ENCODE assay signal across 11 mouse cellular contexts in genomic region chr9:121350601-121351000, GRCm38 (mm10). TPM values are rescaled to one million over a fixed set of nuclear protein-coding genes. Genes with fewer than 3 reads are reported as not detected.
A peak's percentile ranks its signal among the peaks of the same experiment; 100 is the strongest.
DNase-seq lines count a peak whose midpoint lies in the region; ATAC-seq and TF ChIP-seq lines count a peak whose summit lies in the region.
"Had no signal": no experiment of that assay in that cellular context is flagged by ENCODE, and none has a peak within 500 bp of the region (broad histone marks: within the 10 kb centered on the region; RNA-seq: fewer than 3 reads in every experiment).

No protein-coding gene starts in this region.

- no peak for TF ChIP-seq CTCF in heart, postnatal 0 days (IDR thresholded peaks at IDR 0.05; ENCODE audit: low read depth)
- no peak for TF ChIP-seq CTCF in stomach, postnatal 0 days (IDR thresholded peaks at IDR 0.05; ENCODE audit: low read depth)

- no peak for ATAC-seq in midbrain, embryonic 12.5 days (ENCODE audit: low FRiP score, low read depth)
- ATAC-seq in midbrain, embryonic 15.5 days (replicated peaks) = no peak
- ATAC-seq in heart, postnatal 0 days (ENCODE audit: insufficient read depth, low read depth) = peak; percentile 12; the same call in 1 of the 2 replicates
- no peak for ATAC-seq in stomach, postnatal 0 days (ENCODE audit: low FRiP score, low TSS enrichment)
- ATAC-seq: CD4-positive, CD25-positive, alpha-beta regulatory T cell, adult 4 months had no signal

- 49% methylated on average over 2 of the region's 3 CpGs for WGBS in heart, embryonic 10.5 days
- WGBS in midbrain, embryonic 12.5 days = 34% methylated on average over 3 of the region's 3 CpGs
- 36% methylated on average over 3 of the region's 3 CpGs for WGBS in midbrain, embryonic 15.5 days
- 28% methylated on average over 3 of the region's 3 CpGs for WGBS in heart, postnatal 0 days
- WGBS in stomach, postnatal 0 days = 33% methylated on average over 3 of the region's 3 CpGs

- no peak for DNase-seq in heart, embryonic 10.5 days (ENCODE audit: low spot score)
- DNase-seq in heart, postnatal 10 days = no peak
- no peak for DNase-seq in heart, postnatal 0 days (ENCODE audit: low spot score)
- no peak for DNase-seq in stomach, postnatal 0 days (ENCODE audit: low spot score)
- DNase-seq in spleen, postnatal 36 days (ENCODE audit: low spot score in 2 of 2) = no peak
- DNase-seq in adrenal gland, postnatal 4 days (ENCODE audit: low spot score in 2 of 2) = no peak
- DNase-seq: adrenal gland, postnatal 10 days; gastrocnemius, postnatal 10 days had no signal

- peak overlapping the region; percentile 69 for H3K27ac ChIP-seq in heart, embryonic 10.5 days
- 0 out of 2 replicates have a peak overlapping the region, but pooled peaks have one; percentile 15 for H3K27ac ChIP-seq in midbrain, embryonic 12.5 days (replicated peaks)
- no peak overlapping the region for H3K27ac ChIP-seq in midbrain, embryonic 15.5 days
- peak overlapping the region; percentile 83 for H3K27ac ChIP-seq in heart, postnatal 0 days (ENCODE audit: low read depth)
- H3K27ac ChIP-seq in stomach, postnatal 0 days (replicated peaks) = peak overlapping the region; percentile 80

- no peaks in the 10 kb centered on the region for H3K9me3 ChIP-seq in heart, embryonic 10.5 days
- H3K9me3 ChIP-seq in midbrain, embryonic 12.5 days = no peaks in the 10 kb centered on the region
- H3K9me3 ChIP-seq in midbrain, embryonic 15.5 days = no peaks in the 10 kb centered on the region
- H3K9me3 ChIP-seq in heart, postnatal 0 days (replicated peaks; ENCODE audit: control insufficient read depth, low read length) = no peaks in the 10 kb centered on the region
- no peaks in the 10 kb centered on the region for H3K9me3 ChIP-seq in stomach, postnatal 0 days (ENCODE audit: control insufficient read depth, low read length)

- no peak overlapping the region for H3K4me3 ChIP-seq in heart, embryonic 10.5 days
- H3K4me3 ChIP-seq in midbrain, embryonic 12.5 days = no peak overlapping the region
- H3K4me3 ChIP-seq in midbrain, embryonic 15.5 days = no peak overlapping the region
- no peak overlapping the region for H3K4me3 ChIP-seq in heart, postnatal 0 days (ENCODE audit: low read depth, low read length)
- H3K4me3 ChIP-seq in stomach, postnatal 0 days (ENCODE audit: low read depth, low read length) = no peak overlapping the region

- no peaks in the 10 kb centered on the region for H3K27me3 ChIP-seq in heart, embryonic 10.5 days (ENCODE audit: insufficient read depth, poor library complexity, severe bottlenecking)
- no peaks in the 10 kb centered on the region for H3K27me3 ChIP-seq in midbrain, embryonic 12.5 days
- no peaks in the 10 kb centered on the region for H3K27me3 ChIP-seq in midbrain, embryonic 15.5 days (replicated peaks)
- H3K27me3 ChIP-seq in heart, postnatal 0 days (ENCODE audit: control insufficient read depth, insufficient read depth, low read length) = no peaks in the 10 kb centered on the region
- no peaks in the 10 kb centered on the region for H3K27me3 ChIP-seq in stomach, postnatal 0 days (ENCODE audit: control insufficient read depth, insufficient read depth, low read length)

- H3K4me1 ChIP-seq in heart, embryonic 10.5 days = peaks cover 65% of the 10 kb centered on the region
- H3K4me1 ChIP-seq in midbrain, embryonic 12.5 days = peaks cover 64% of the 10 kb centered on the region
- H3K4me1 ChIP-seq in midbrain, embryonic 15.5 days = peaks cover 38% of the 10 kb centered on the region
- peaks cover 92% of the 10 kb centered on the region for H3K4me1 ChIP-seq in heart, postnatal 0 days (ENCODE audit: control insufficient read depth, insufficient read depth)
- peaks cover 22% of the 10 kb centered on the region for H3K4me1 ChIP-seq in stomach, postnatal 0 days (replicated peaks; ENCODE audit: control insufficient read depth, insufficient read depth)

- intact Hi-C loops in heart, postnatal 10 days (cut with DNase I) = no loop called here

- no peak overlapping the region for H3K9ac ChIP-seq in midbrain, embryonic 12.5 days (replicated peaks)
- H3K9ac ChIP-seq in midbrain, embryonic 15.5 days = no peak overlapping the region
- peak overlapping the region; percentile 41; the same call in 1 of the 2 replicates for H3K9ac ChIP-seq in heart, postnatal 0 days (replicated peaks; ENCODE audit: low read depth, low read length)
- 0 out of 2 replicates have a peak overlapping the region, but pooled peaks have one; percentile 18 for H3K9ac ChIP-seq in stomach, postnatal 0 days (ENCODE audit: low read length)

- H3K36me3 ChIP-seq in heart, embryonic 10.5 days = no peaks in the 10 kb centered on the region
- H3K36me3 ChIP-seq in midbrain, embryonic 12.5 days = no peaks in the 10 kb centered on the region
- H3K36me3 ChIP-seq in midbrain, embryonic 15.5 days (replicated peaks) = no peaks in the 10 kb centered on the region
- H3K36me3 ChIP-seq in heart, postnatal 0 days (replicated peaks; ENCODE audit: control insufficient read depth, insufficient read depth, low read length) = no peaks in the 10 kb centered on the region
- H3K36me3 ChIP-seq in stomach, postnatal 0 days (ENCODE audit: control insufficient read depth, insufficient read depth, low read length) = no peaks in the 10 kb centered on the region

- no peak for TF ChIP-seq EP300 in heart, postnatal 0 days (IDR thresholded peaks at IDR 0.05; ENCODE audit: low read depth)
- TF ChIP-seq EP300 in stomach, postnatal 0 days (optimal IDR thresholded peaks at IDR 0.05) = no peak

- H3K4me2 ChIP-seq in midbrain, embryonic 12.5 days (replicated peaks) = no peak overlapping the region
- no peak overlapping the region for H3K4me2 ChIP-seq in midbrain, embryonic 15.5 days
- no peak overlapping the region for H3K4me2 ChIP-seq in heart, postnatal 0 days (ENCODE audit: low read depth, low read length)
- no peak overlapping the region for H3K4me2 ChIP-seq in stomach, postnatal 0 days (replicated peaks; ENCODE audit: low read depth)

RNA-seq across cellular contexts. Expression of gene Trak1, which starts 53.3 kb away (rescaled TPM):
- 18.2 and 24.1 TPM in 2 replicates for polyA plus RNA-seq in heart, embryonic 10.5 days (2016; fragmentation: Nextera tagmentation; extraction: Ambion mirVana)
- 100 to 1,000 TPM; 334 to 336 TPM for total RNA-seq in heart, postnatal 10 days (2021)
- 38.0 and 42.2 TPM in 2 replicates for polyA plus RNA-seq in midbrain, embryonic 12.5 days (2016; fragmentation: Nextera tagmentation; extraction: Ambion mirVana)
- polyA plus RNA-seq in midbrain, embryonic 15.5 days (2015; fragmentation: Nextera tagmentation; extraction: Ambion mirVana) = 60.7 and 61.2 TPM in 2 replicates
- 113 and 120 TPM in 2 replicates for total RNA-seq in heart, postnatal 0 days (2014; rRNA removed; ENCODE audit: low replicate concordance)
- polyA plus RNA-seq in heart, postnatal 0 days (2015; fragmentation: Nextera tagmentation; extraction: Ambion mirVana) = 53.5 and 59.3 TPM in 2 replicates
- polyA plus RNA-seq in stomach, postnatal 0 days (2015; fragmentation: Nextera tagmentation; extraction: Ambion mirVana) = 24.0 and 27.7 TPM in 2 replicates
- total RNA-seq in adrenal gland, postnatal 4 days (2021) = 10 to 100 TPM; 76.0 to 83.4 TPM

Comparison
In these comparisons a context has a peak if more than half of its experiments do, and no peak if none do; other contexts are left out.
1. H3K9ac ChIP-seq: peak in heart, postnatal 0 days (single experiment) and stomach, postnatal 0 days (single experiment); none in midbrain, embryonic 12.5 days (single experiment) and midbrain, embryonic 15.5 days (single experiment).